Mouse (Mus musculus): ENCODE results near the gene Fbxw16.
"Not testable (repeated sequence)": the region's sequence is repeated elsewhere in the genome, so short reads cannot be mapped to it uniquely, and the experiment has no call there.

Fbxw16 gene

GRCm38 (mm10) chr9:109449040-109449439, at the start of gene Fbxw16:
Fbxw16 (minus strand) TSS chr9:109449140.
- in situ Hi-C loops (cut with MseI, MboI), result no loop called here

- in situ Hi-C loops (cut with MseI, MboI), result not testable (repeated sequence)
These were observed 46.8 kb upstream of the Fbxw16 start, which contains the start of gene Fbxw19 for GRCm38 (mm10) chr9:109495775-109496174. Fbxw19 (minus strand) TSS chr9:109495875.

GRCm38 (mm10) chr9:109432956-109433355, 16.0 kb downstream of the Fbxw16 start:
- in situ Hi-C loops (cut with MseI, MboI), result no loop called here

GRCm38 (mm10) chr9:109404196-109404595, 44.7 kb downstream of the Fbxw16 start, which contains the start of gene Fbxw22:
Fbxw22 (minus strand) TSS chr9:109404296.
- in situ Hi-C loops (cut with MseI, MboI), result not testable (repeated sequence)
